Mouse (Mus musculus) common myeloid progenitor, adult 5-6 weeks (primary cell): ENCODE results near the gene Phyh. TPM values are rescaled to one million over a fixed set of nuclear protein-coding genes. Genes with fewer than 3 reads are reported as not detected.
"Not testable (repeated sequence)": the region's sequence is repeated elsewhere in the genome, so short reads cannot be mapped to it uniquely, and the experiment has no call there.

ENCODE experiments used
- ATAC-seq: replicated peaks from 2 replicates; pipeline ENCODE4 v1.8.0; 2016; ENCODE audit warnings: low read depth, mild to moderate bottlenecking, moderate TSS enrichment, inconsistent platforms; ENCODE audit not compliant: poor library complexity, severe bottlenecking
- total RNA-seq: library from RNA; stranded (forward); fragments of 200-1000, 187-1606 nt; gene quantifications from 2 replicates; pipeline ENCODE4 v1.2.3, GENCODE M21; 2017

The Phyh gene
- total RNA-seq, 1 experiment from 2014 or later: 27.3 TPM

DNA sequence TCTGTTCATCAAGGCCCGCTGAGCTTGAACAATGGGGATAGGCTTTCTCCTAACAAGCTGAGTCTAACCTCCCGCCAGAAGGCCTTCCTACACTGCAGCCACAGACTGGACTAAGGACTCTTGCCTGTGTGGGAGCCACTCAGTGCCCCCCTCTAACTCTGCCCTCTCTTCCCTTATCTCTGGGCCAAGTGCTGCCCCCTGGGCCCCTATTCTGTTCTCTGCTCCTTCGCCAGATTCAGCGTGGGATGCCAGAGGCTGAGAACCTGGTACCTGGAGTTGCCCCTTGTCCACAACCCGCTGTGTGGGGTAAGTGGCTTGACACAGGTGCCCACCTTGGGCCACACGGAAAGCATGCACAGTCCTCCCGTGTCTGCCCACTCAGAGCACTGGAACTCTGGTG is 4.9 kb upstream of the Phyh start:
- ATAC-seq: no peak

DNA sequence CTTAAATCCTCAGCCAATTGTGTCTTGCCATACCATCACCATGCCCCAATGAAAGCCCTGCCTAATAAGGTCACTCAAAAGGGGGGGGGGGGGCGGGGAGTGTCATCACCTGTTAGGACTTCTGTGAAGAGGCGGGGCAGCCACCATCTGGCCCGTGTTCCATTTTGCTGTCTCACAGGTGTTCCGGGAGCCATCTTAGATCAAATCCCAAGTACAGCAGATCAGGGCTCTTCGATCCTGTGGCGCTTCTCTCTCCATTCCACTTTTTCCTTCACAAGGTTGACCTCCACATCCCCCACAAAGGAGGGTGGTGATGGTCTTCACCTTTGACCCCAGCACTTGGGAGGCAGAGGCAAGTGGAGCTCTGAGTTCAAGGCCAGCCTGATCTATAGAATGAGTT is 2.8 kb upstream of the Phyh start:
- ATAC-seq: no peak

DNA sequence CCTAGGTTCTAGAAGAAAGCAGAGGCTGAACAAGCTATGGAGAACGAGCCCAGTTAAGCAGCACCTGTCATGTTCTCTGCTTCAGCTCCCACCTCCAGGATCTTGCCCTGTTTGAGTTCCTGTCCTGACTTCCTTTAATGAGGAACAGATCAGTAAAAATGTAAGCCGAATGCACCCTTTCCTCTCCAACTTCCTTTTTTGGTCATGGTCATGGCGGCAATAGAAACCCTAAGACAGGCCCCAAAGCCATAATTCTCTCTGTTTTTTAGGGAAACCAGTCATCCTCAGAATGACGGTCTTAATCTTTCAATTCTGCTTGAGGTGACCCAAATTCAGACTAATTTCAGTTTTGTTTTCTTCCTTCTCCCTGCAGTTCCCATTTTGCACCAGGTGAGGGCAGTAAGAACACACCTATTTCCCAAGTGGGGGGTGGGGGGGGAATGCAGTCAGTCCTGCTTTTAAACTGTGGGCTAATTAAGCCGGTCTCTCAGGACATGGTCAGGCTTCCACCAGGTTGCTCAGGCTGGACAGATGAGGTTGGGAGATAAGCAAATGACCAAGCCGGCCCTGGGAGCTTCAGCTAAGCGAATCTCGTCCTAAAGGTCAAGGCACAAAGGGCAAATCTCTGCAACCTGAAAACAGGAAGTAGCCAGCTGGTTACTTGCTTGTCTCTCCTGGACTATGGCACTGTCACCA is 1.3 kb upstream of the Phyh start:
- peak; percentile 66 for ATAC-seq

DNA sequence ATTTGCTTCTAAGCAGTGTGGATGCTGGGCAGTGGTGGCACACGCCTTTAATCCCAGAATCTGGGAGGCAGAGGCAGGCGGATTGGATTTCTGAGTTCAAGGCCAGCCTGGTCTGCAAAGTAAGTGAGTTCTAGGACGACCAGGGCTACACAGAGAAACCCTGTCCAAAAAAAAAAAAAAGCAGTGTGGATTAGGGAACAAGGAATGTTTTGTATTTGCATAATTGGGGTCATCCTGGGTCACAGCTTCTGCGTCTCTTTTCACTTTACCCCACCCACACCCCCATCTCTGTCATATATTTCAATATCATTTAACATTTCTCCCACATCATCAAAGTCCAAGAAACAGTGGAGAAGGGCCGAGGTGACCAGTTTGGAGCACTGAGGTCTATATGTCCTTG is 2.2 kb downstream of the Phyh start:
- no peak for ATAC-seq

DNA sequence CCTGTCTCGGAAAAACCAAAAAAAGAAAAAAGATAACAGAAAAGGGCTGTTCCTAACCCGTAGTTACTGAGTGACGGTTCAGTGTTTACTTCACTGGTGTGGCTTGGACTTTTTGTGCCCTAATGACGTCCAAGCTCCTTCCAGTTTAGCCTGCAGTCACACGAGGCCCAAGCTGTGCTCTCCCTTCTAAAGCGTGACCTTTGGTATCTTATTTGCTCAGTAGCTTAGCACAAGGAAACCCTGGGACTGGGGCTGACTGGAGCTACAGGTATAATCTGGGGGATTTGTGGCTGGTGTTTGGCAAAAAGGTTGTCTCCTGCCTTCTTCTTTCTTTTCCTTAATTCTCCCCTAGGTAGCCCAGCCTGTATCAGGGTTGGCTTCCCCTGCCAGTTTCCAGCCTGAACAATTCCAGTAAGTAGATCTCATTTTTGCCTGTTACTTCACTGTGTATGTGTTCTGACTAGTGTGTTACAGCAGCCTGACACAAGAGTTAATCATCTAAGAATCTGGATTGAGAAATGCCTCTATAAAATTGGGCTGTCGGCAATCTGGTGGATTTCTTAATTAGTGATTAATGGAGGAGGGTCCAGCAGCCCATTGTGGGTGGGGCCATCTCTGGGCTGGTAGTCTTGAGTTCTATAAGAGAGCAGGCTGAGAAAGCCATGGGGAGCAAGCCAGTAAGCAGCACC is 3.8 kb downstream of the Phyh start:
- ATAC-seq: no peak

DNA sequence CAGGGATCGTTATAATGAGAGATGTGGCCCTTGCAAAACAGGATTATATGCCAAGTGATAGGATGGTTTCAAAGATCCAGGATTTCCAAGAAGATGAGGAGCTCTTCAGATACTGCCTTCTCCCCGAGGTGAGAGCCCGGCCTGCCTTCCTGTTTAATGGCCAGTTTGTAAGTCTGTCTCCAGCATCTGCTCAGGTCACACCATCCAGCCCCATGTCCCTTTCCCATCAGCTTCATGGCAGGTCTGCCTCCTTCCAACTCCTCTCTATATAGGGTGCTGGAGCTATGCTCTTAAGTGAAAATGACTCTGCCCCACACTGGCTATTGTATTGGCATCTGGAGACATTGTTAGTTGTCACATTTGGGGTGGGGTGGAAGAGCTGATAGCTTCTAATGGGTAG is 8.6 kb downstream of the Phyh start:
- ATAC-seq: no peak

DNA sequence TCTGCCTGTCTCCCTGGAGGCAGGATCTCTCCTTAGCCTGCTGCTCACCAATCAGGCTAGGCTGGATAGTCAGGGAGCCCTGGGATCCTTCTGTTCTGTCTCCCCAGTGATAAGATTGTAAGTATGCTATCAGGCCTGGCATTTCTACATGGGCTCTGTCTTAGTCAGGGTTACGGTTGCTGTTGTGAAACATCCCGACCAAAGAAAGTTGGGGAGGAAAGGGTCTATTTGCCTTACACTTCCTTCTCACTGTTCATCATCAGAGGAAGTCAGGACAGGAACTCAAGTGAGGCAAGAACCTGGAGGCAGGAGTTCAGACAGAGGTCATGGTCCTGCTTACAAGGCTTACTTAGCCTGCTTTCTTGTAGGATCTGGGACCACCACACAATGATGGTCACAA is 10.4 kb downstream of the Phyh start:
- ATAC-seq: peak; percentile 47; the same call in 1 of the 2 replicates

DNA sequence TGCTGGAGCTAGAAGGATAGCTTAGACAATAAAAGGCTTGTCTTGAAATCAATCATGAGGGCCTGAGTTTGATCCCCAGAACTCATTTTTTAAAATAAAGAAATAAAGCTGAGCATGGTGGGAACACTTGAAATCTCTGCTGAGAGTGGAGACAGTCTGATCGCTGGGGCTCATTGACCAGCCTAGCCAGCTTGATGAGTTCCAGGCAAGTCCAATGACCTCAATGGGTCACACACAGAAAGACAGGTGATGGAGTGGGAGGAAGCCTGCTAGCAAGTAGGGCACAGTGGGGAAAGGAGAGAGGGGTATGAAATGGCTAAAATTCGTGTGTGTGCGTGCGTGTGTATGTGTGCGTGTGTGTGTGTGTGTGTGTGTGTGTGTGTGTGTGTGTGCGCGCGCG is 15.7 kb downstream of the Phyh start:
- no peak for ATAC-seq

DNA sequence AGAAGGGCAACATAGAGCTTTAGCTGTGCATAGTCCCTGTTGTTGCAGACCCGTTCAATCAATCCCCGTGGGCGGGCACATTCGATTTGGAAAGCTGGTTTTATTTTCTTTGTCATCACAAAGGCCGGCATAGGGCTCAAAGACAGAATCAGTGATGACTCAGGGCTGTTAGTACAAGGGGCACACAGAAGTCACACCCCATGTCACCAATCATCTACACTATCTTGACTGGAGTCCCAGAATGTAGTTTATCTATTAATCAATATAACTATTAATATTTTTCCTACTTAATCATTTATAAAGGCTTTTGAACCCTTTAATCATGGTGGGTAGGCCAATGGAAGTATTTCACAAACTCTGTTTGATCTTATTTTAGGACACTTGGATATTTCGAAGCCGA is 19.1 kb downstream of the Phyh start:
- no peak for ATAC-seq

DNA sequence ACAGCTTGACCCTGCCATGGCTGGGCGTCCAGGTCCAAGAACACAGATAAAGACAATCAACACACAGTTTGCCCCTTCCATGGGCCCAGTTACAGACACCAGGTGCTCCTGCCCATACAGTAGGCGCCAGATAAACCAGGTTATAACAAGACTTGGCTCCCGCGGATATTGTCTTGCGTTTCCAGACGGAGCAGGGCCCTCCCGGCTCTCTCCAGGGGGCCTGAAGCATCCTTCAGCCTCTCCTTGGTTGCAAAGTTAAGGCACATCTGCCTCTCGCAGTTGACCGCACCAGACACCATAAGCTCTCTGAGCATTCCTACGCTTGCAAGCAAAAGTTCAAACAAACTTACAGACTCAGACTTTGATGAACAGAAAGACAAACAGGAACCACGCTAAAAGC is 22.0 kb downstream of the Phyh start:
- ATAC-seq: no peak

DNA sequence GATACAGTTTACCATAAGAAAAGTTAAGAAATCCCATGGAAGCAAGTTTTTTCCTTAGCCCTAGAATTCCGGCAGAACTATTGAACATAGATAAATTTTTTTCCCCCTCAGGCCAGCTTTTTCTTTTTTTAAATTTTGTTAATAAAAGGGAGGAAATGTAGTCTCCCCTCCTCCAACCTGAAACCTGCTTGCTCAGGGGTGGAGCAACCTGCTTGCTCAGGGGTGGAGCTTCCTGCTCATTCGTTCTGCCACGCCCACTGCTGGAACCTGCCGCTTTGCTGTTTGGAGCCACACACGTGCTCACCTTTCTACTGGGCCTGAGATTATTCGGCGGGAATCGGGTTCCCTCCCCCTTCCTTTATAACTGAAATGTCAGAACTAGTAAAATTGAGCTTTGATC is 30.9 kb downstream of the Phyh start:
- ATAC-seq: not testable (repeated sequence)

DNA sequence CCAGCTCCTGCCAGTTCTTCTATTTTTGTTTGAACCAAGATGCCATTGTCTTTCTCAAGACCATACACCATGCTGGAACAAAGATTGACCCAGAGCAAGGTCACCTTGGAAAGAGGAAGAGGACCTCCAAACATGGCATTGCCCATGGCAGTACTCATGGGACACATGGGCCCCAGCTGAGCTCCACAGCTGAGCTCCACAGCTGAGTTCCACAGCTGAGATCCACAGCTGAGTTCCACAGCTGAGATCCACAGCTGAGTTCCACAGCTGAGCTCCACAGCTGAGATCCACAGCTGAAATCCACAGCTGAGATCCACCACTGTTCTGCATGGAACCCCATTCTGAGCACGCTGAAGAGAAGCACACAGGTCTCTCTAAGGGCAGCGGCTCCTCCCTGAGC is 32.2 kb downstream of the Phyh start:
- no peak for ATAC-seq

DNA sequence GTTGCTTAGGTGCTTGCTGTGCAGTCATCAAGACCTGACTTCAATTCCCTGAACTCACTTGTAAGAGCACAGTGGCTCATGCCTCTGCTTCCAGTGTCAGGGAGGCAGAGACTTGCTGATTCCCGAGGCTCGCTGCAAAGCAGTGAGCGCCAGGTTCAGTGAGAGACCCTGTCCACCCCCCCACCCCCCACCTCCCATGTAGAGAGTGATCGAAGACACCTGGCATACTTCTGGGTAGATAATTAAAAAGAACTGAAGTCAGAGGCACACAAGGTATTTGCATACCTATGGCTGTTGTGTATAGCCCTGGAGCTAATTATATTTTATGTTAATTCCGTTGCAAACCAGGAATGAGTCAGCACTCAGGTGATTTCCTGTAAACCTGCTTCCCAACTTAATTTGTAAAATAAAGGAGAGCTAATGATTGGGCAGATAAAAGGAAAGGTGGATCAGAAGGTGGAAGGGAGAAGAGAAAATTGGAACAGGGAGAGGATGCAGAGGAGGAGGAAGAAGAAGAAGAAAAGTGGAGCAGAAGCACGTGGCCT is 35.5 kb downstream of the Phyh start:
- no peak for ATAC-seq

DNA sequence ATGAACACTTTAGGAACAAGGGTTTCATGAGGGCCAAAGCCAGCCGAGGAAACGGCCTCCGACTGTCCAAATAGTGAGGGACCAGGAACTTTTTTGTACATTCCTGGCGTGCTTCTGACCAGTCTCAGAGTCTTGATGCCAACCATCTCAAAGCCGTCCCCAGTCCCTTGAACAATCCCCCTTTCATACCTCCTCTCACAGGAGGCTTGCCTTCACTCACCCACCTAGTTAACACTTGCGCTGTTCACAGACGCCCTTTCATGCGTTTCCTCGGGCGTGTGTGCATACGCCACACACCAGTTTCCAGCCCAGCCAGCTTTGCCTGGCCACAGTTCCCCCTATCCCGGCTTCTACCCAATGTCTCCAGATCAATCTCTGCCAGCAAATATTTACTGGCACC is 39.2 kb downstream of the Phyh start:
- ATAC-seq: no peak

DNA sequence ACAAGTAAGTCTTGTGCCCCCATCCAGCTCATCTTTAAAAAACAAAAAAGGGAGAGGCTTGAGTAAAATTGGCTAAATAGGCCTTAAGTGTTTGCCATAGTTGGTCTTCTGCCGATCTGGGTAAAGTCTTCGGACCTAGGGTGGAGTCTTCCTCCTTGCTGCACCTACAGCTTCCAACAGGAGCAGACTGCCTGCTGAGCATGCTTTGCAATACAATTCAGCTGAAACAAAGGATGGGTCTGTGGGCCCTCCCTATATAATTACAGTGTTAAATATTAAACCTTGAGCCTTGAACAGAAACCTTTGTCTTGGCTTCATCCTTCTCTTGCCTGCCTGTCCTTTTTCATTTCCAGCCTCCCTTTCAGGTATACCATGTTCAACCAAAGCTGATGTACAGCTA is 49.0 kb downstream of the Phyh start:
- ATAC-seq: no peak

DNA sequence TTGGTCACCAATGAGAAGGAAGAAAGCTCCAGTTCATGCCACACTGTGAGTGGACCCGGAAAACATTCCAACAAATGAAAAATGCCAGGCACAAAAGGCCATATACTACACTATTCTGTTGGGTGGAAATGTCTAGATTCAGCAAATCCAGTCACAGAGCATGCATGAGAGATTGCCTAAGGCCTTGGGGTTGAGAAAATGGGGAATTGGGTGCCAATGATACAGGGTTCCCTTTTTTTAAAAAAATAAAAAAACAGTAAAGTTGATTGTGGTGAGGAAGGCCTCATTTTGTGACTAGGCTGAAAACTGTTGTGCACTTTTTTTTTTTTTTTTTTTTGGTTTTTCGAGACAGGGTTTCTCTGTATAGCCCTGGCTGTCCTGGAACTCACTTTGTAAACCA is 50.3 kb downstream of the Phyh start:
- no peak for ATAC-seq

DNA sequence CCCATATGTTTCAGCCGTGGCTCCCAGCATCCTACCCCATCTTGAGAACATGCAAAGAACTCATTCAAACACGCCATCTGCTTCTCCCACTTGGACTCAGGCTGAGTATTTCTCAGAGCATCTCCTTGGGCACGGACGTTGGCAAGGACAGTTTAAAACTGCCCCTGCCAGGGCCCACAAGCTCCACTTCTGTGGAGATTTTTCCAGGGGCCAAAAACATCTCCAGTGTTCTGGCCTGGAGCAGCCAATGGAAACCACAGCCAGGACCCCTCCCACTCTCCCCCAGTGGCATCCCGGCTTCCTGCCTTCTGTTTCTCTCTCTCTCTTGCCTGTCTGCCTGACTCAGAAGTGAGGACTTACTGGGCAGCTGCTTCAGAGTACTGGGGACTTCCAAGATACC is 57.0 kb downstream of the Phyh start, which contains the start of gene Ucma:
Gene Ucma (plus strand): TSS at position 316 of the 400 bp plus-strand sequence.
- ATAC-seq: no peak

DNA sequence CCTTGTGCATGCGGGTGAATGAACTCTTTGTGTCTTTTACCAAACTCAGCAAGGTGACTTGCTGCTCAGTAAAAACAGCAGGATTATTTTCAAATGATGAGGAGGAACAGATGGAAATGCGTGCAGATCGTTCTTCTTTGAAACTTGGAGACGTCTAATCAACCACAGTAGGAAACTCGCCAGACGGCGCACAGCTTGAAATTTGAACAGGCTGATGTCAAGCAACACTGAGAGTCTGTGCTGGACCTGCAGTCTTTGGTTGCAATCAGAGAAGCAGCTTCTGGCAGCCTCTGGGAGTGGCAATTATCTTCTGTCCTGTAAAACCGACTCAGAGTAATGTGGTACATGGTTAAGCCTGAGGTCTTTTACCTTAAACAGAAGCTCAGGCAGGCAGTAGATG is 59.3 kb downstream of the Phyh start:
- ATAC-seq: no peak

DNA sequence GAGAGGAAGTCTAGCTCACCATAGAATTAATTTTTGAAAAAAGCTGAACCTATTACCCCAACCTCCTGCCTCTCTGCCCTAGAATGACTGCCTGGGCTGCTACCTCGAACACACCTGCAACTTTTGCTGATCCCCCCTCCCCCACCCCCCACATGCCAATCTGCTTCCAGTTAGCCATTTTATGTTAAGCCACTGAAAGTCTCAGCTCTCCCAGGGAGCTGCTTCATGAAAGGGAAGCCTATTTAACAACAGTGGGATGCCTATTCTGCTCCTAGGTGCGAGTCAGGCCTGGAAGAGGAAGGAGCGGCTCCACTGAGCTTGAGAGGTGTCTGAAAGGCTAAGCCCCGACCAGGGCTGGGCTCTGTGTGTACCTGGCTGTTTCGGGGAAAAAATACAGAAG is 65.2 kb downstream of the Phyh start:
- no peak for ATAC-seq

DNA sequence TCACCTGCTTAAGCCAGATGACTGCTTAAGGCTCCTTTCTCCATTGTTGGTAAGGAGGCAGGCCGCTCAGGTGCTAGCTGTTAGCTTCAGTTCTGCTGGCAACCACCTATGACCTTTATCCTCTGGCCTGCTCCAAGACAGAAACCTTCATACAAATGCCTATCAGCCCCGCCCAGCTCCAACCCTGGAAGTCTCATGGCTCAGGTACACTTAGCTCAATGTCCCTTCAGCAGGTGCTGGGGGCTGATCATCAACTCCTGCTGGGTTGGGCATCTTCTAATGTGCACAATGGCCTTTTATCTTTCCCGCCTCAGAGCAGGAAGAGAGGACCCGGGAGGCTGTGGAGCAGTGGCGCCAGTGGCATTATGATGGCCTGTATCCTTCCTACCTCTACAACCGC is 66.2 kb downstream of the Phyh start:
- no peak for ATAC-seq

DNA sequence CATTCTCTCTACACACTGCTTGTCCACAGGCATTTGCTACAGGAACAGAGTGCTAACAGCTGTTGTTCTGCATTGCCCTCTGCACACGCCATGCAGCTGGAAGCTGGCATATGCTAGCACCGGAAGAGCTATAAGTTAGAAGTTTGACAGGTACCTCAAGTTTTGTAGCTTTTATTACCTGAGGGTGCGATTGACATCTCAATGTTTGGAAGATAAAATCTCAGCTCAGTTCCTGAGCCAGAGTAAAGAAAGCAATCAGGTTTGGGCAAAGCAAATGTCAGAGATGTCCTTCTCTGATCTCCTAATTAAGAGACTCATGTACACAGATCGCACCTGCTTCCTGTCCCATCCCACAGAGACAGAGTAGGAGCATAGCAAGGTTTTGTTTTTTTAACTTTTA is 68.0 kb downstream of the Phyh start:
- no peak for ATAC-seq
